Mouse (Mus musculus): ENCODE data around the gene Thrsp. TPM values are rescaled to one million over a fixed set of nuclear protein-coding genes. Genes with fewer than 3 reads are reported as not detected.

The Thrsp gene
- total RNA-seq, 2 experiments from 2014 or later = 22.2 to 31.3 TPM

- no peak for DNase-seq
Observed at GRCm38 (mm10) chr7:97379304-97379703, 38.2 kb downstream of the Thrsp start.

- DNase-seq = no peak
Observed at GRCm38 (mm10) chr7:97375906-97376305, 41.6 kb downstream of the Thrsp start.

- DNase-seq = no peak
Observed at GRCm38 (mm10) chr7:97375101-97375500, 42.4 kb downstream of the Thrsp start.

GRCm38 (mm10) chr7:97365887-97366286, 51.6 kb downstream of the Thrsp start:
- no peak for DNase-seq

Other genes with a start within 250 kb of the Thrsp start
- gene Usp35, start 85.7 kb downstream of the Thrsp start, total RNA-seq (2021) = 1 to 10 TPM in 1 of 2 experiments, under 1 TPM in 1; 1.00 to 1.2 TPM
- 1 to 10 TPM; 2.9 to 3.8 TPM for gene Kctd21, start 85.4 kb downstream of the Thrsp start, total RNA-seq (2021)
- gene Alg8, start 46.1 kb downstream of the Thrsp start, total RNA-seq (2021) = 1 to 10 TPM; 3.2 to 4.1 TPM
- 100 to 1,000 TPM; 322 to 325 TPM for gene Ndufc2, start 17.7 kb downstream of the Thrsp start, total RNA-seq (2021)
- gene Kctd14, start 33.6 kb upstream of the Thrsp start, total RNA-seq (2021) = under 1 TPM in 1 of 2 experiments, not detected in 1; 0.28 TPM
- 10 to 100 TPM; 22.7 to 22.8 TPM for gene Ints4, start 63.2 kb upstream of the Thrsp start, total RNA-seq (2021)
- gene Aamdc, start 161.8 kb upstream of the Thrsp start, total RNA-seq (2021) = 100 to 1,000 TPM in 1 of 2 experiments, 10 to 100 TPM in 1; 97.6 to 118 TPM
- 10 to 100 TPM; 10.6 to 10.9 TPM for gene Rsf1, start 162.2 kb upstream of the Thrsp start, total RNA-seq (2021)